Mouse (Mus musculus) small intestine, adult 2 months (tissue): ENCODE data around the gene Ick.

Experiments
- CTCF ChIP-seq: fragments of 200-500 bp; IDR thresholded peaks from 2 replicates; pipeline ENCODE4 v1.5.1; 2012; ENCODE audit warnings: low read depth, mild to moderate bottlenecking, control low read depth, inconsistent platforms, low read length, moderate library complexity, mixed read lengths; ENCODE audit not compliant: insufficient replicate concordance, insufficient read length; ENCODE audit errors: extremely low read depth
- POLR2A ChIP-seq: fragments of 200-500 bp; IDR thresholded peaks from 2 replicates; pipeline ENCODE4 v1.6.1; 2012; ENCODE audit warnings: low read depth, mild to moderate bottlenecking, control low read depth, inconsistent platforms, low read length, moderate library complexity

DNA sequence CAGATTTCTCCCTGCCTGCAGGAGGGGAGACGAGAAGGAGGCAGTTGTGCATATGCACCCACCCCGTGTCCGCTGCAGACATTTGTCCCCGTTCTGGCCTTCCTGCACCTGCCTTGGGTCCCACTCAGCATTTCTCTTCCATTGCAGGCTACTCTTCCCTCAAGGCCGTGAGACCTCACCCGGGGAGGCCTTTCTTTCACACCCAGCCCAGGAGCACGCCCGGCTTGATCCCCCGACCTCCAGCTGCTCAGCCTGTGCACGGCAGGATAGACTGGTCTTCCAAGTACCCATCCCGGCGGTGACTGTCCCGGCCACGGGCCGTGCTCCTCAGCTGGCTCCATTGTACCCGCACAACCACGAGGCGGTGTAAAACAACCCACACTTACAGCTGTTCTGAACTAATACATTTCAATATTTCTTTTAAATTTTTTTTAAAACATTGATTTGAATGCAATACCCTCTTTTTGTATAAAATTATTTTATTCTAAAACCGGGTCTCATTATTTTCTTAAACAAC, 58.5 kb downstream of the Ick start:
- TF ChIP-seq POLR2A (no peak), CTCF (no peak)
